Comparison of ENCODE assay signal across 13 mouse cellular contexts in the genomic region with DNA sequence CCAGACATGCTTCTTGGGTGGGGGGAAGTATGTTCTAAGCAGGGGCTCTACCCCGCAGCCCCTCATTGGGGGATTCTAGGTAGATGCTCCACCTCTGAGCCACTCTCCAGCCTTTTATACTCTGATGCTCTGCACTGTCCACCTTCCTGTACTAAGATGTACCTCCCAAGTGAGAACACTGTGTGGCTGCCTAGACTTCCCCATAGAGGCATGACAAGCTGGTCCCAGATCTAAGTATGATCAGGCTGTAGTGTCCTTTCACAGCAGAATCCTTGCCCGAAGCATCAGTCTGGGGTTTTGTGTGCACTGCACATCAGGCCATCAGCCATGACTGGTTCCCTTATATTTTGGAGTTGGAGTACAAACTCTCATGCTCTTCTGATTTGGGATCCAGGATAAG. TPM values are rescaled to one million over a fixed set of nuclear protein-coding genes. Genes with fewer than 3 reads are reported as not detected.
DNase-seq lines count a peak whose midpoint lies in the region; ATAC-seq lines count a peak whose summit lies in the region.
"Had no signal": no experiment of that assay in that cellular context is flagged by ENCODE, and none has a peak within 500 bp of the region (broad histone marks: within the 10 kb centered on the region; RNA-seq: fewer than 3 reads in every experiment).

No protein-coding gene starts in this region.

- no peaks in the 10 kb centered on the region; the same call in 1 of the 2 replicates for H3K4me1 ChIP-seq in liver, embryonic 11.5 days (replicated peaks; ENCODE audit: control insufficient read depth, insufficient read depth, low read length)
- H3K4me1 ChIP-seq: neural tube, embryonic 13.5 days had no signal

- WGBS in liver, embryonic 11.5 days = 93% methylated on average over 2 of the region's 2 CpGs

- no peak for ATAC-seq in liver, embryonic 11.5 days (replicated peaks; ENCODE audit: low FRiP score)
- ATAC-seq: hindbrain, postnatal 0 days had no signal

- no peaks in the 10 kb centered on the region for H3K27me3 ChIP-seq in liver, embryonic 11.5 days (replicated peaks; ENCODE audit: control insufficient read depth, insufficient read depth, low read length)
- H3K27me3 ChIP-seq: neural tube, embryonic 13.5 days had no signal

- H3K36me3 ChIP-seq in liver, embryonic 11.5 days (ENCODE audit: control insufficient read depth, insufficient read depth, low read length) = peaks cover 31% of the 10 kb centered on the region

- no peak overlapping the region for H3K4me2 ChIP-seq in liver, embryonic 11.5 days
- H3K4me2 ChIP-seq: neural tube, embryonic 13.5 days had no signal

- H3K27ac ChIP-seq in liver, embryonic 11.5 days (ENCODE audit: low read depth, low read length) = no peak overlapping the region
- H3K27ac ChIP-seq: hindbrain, postnatal 0 days; neural tube, embryonic 13.5 days had no signal

- H3K4me3 ChIP-seq in liver, embryonic 11.5 days (ENCODE audit: low read depth, low read length) = no peak overlapping the region
- H3K4me3 ChIP-seq: neural tube, embryonic 13.5 days had no signal

- peak; percentile 63 for DNase-seq in heart, adult 11 months
- DNase-seq in heart, postnatal 10 days = no peak
- peak; percentile 20 for DNase-seq in liver, embryonic 11.5 days (ENCODE audit: low spot score)
- no peak for DNase-seq in liver
- DNase-seq in right cerebral cortex, postnatal 25 days = peak; percentile 2
- DNase-seq in right cerebral cortex, postnatal 36 days (ENCODE audit: low spot score in 2 of 2) = no peak
- peak; percentile 2 for DNase-seq in testis, postnatal 14 days (ENCODE audit: low spot score)
- DNase-seq: cerebellum, postnatal 10 days; kidney, adult 2 months had no signal

- intact Hi-C loops in heart, postnatal 10 days (cut with DNase I) = no loop called here

- no peaks in the 10 kb centered on the region for H3K9me3 ChIP-seq in liver, embryonic 11.5 days (ENCODE audit: control insufficient read depth, low read length)
- H3K9me3 ChIP-seq: neural tube, embryonic 13.5 days had no signal

- H3K9ac ChIP-seq in liver, embryonic 11.5 days (ENCODE audit: low read depth, low read length) = no peak overlapping the region
- H3K9ac ChIP-seq: neural tube, embryonic 13.5 days had no signal

RNA-seq across cellular contexts. Expression of a gene that starts 5.6 kb away (rescaled TPM):
- total RNA-seq in heart, postnatal 10 days (2021) = 1 to 10 TPM; 3.1 to 4.3 TPM
- polyA plus RNA-seq in liver, embryonic 11.5 days (2014; fragmentation: Nextera tagmentation; extraction: Ambion mirVana) = 8.5 and 8.6 TPM in 2 replicates
- total RNA-seq: liver, adult 2 months; monocyte, adult 5-6 weeks had no signal

RNA-seq across cellular contexts. Expression of a gene that starts 32.9 kb away (rescaled TPM):
- total RNA-seq in heart, postnatal 10 days (2021) = 100 to 1,000 TPM; 117 to 120 TPM
- 110 TPM in 2 replicates for polyA plus RNA-seq in liver, embryonic 11.5 days (2014; fragmentation: Nextera tagmentation; extraction: Ambion mirVana)

Comparison
In these comparisons a context has a peak if more than half of its experiments do, and no peak if none do; other contexts are left out.
1. DNase-seq: peak in heart, adult 11 months (single experiment), liver, embryonic 11.5 days (single experiment), right cerebral cortex, postnatal 25 days (single experiment) and testis, postnatal 14 days (single experiment); none in heart, postnatal 10 days (0 of 2), liver (single experiment) and right cerebral cortex, postnatal 36 days (0 of 2).